Mouse (Mus musculus) lung, adult 2 months (tissue): Measurements from ENCODE around the gene Cacna1h.

Experiments
- CTCF ChIP-seq: fragments of 200-500 bp; IDR thresholded peaks from 2 replicates; pipeline ENCODE4 v1.5.1; 2011; ENCODE audit warnings: mild to moderate bottlenecking, low read length, control low read depth; ENCODE audit not compliant: insufficient read depth
- POLR2A ChIP-seq: fragments of 200-500 bp; IDR thresholded peaks from 2 replicates; pipeline ENCODE4 v1.6.1; 2011; ENCODE audit warnings: low read depth, mild to moderate bottlenecking, control low read depth, low read length, borderline replicate concordance; ENCODE audit errors: extremely low read depth

DNA sequence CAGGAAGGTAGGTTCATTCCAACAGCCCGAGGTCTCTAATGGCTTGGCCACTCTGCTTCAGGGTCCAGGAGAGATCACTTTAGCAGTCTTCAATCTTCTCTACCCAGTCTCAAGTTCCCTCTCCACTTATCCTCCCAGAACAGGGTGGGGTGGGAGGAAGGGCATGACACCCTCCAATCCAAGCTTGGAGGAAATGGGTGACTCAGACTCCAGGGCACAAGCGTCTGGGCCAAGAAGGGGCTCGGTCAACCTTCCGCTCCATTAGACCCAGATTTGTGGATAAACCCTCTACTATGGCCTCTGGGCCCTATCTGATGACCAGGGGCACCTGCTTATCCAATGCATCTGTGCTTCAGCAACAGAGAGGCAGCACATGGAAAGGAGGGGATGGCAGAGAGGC lies 88.1 kb downstream of the Cacna1h start, which contains the start of gene Tpsab1:
- TF ChIP-seq POLR2A (no peak), CTCF (no peak)
